Mouse (Mus musculus): Measurements from ENCODE around the gene Sltm. TPM values are rescaled to one million over a fixed set of nuclear protein-coding genes. Genes with fewer than 3 reads are reported as not detected.

Gene Sltm
- 48.7 and 50.3 TPM in 2 replicates for polyA plus RNA-seq (2015; fragmentation: Nextera tagmentation; extraction: Ambion mirVana)

DNA sequence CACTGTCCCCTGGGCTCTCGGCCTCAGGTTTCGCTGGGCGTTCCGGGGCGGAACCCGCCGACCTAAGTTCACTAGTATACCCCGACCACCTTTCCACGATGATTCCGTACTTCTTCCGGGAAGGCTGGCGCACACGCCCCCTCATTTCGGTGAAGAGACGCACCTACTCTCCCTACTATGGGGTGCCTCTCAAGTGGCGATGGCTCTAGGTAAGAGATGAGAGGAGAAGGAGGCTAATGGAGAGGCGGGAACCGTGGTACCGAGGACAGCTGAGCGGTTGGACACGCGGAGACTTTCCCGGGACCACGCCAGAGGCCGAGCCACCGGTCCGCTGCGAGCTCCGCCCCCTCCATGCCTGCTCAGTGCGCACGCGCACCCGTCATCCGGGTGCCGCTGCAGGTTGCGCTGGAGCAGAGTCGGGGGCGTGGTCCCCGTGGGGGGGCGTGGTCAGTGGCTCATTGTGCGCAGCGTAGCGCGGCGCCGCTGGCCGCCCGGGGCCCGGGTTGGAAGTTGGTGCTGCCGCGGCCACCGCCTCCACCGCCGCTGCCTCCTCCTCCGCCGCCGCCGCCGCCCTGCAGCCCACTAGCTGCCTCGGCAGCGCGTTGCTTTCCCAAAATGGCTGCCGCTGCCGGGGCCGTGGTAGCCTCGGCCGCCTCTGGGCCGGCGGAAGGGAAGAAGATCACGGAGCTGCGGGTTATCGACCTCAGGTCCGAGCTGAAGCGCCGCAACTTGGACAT, at the start of gene Sltm:
Gene Sltm (plus strand): TSS at position 450 of the 737 bp plus-strand sequence.
- peak within 1 kb of the TSS; percentile 79 for H3K4me2 ChIP-seq
- no peaks in the 10 kb centered on the region for H3K27me3 ChIP-seq (replicated peaks)
- ATAC-seq (ENCODE audit: insufficient read depth, low FRiP score, low read depth) = peak; percentile 97
- WGBS = under 1% methylated on average over 67 of the region's 75 CpGs
- peak within 1 kb of the TSS; percentile 93 for H3K4me3 ChIP-seq (replicated peaks)
- no peaks in the 10 kb centered on the region for H3K9me3 ChIP-seq
- H3K9ac ChIP-seq = peak within 1 kb of the TSS; percentile 96
- no peaks in the 10 kb centered on the region for H3K4me1 ChIP-seq
- H3K27ac ChIP-seq = peak within 1 kb of the TSS; percentile 99
- no peaks in the 10 kb centered on the region for H3K36me3 ChIP-seq

DNA sequence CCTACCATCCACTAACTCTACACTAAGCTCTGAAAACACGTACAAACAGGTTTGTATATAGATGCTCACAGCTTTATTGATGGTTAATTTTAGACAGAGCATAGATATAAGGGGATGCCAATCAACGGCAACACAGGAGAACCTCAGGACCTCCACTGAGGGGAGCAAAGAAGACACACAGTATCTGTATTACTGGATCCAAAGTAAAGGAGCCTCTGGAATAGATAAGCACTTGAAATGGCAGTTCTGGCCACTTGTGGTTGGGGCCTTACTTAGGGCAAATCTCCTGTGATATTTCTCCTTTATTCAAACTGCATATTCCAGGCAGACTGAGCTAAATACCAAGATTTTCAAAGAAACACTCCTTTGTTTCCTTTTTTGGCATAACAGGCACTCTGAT, 49.5 kb upstream of the Sltm start:
- H3K4me3 ChIP-seq (replicated peaks) = no peak overlapping the region
- WGBS = 82% methylated on average over 2 of the region's 2 CpGs
- no peak overlapping the region for H3K27ac ChIP-seq
- no peaks in the 10 kb centered on the region for H3K4me1 ChIP-seq
- no peak overlapping the region for H3K4me2 ChIP-seq
- no peak overlapping the region for H3K9ac ChIP-seq
- no peaks in the 10 kb centered on the region for H3K9me3 ChIP-seq
- H3K27me3 ChIP-seq (replicated peaks) = no peaks in the 10 kb centered on the region
- ATAC-seq (ENCODE audit: insufficient read depth, low FRiP score, low read depth) = no peak
- no peaks in the 10 kb centered on the region for H3K36me3 ChIP-seq

DNA sequence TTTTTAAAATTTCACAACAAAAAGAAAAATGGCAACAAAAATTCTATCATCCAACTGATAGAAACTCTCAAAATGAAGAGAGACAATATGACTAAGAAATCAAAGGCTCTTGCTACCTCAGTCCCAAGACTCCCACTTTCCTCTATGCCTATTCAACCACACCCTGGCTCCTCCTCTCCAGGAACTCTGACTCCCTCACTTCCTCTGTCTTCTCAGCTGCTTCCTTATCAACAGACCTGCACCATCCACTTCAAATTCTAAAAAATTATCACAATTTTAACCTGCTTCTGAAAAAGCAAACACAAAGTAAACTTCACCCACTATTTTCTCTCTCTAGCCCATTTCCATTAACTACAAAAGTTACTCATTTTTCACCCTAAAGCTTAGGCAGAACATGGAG, 45.6 kb upstream of the Sltm start:
- H3K4me2 ChIP-seq = no peak overlapping the region
- H3K4me1 ChIP-seq = no peaks in the 10 kb centered on the region
- no peaks in the 10 kb centered on the region for H3K36me3 ChIP-seq
- H3K9me3 ChIP-seq = no peaks in the 10 kb centered on the region
- H3K4me3 ChIP-seq (replicated peaks) = no peak overlapping the region
- H3K9ac ChIP-seq = no peak overlapping the region
- no peak for ATAC-seq (ENCODE audit: insufficient read depth, low FRiP score, low read depth)
- H3K27me3 ChIP-seq (replicated peaks) = no peaks in the 10 kb centered on the region
- H3K27ac ChIP-seq = no peak overlapping the region

DNA sequence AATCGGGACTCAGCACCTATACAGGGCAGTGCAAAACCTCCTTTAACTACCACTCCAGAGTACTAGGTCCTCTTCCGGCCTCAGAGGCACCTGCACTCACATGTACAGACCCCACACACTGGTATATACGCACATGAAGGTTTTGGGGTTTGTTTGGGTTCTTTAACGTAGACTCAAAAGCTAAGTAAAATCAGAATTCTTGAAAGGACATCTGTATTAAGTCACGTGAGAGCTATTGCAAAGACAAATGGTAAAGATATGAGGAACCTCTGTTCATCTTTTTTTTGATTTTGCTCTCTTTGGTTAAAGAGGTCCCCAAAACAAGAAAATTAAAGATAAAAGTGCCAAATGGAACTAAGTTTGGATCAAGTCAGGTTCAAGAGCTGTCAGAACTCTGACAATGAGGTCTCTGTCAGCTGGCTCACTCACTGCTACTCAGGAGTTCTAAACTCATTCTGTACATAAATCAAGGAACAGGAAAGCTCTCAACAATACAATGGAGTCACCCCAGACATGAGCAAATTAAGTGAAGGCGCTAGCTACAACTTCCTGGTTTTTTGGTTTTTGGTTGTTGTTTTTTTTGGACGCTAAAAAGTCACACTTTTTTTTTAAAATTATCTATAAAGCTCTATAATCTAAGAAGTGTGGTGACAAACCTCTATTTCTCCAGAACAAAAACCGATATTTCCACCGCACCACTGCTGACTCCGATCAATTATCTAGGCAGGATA, 40.1 kb upstream of the Sltm start:
- peak overlapping the region; percentile 99 for H3K9ac ChIP-seq
- no peaks in the 10 kb centered on the region for H3K36me3 ChIP-seq
- peak overlapping the region; percentile 52 for H3K4me2 ChIP-seq
- peak overlapping the region; percentile 99 for H3K4me3 ChIP-seq (replicated peaks)
- no peaks in the 10 kb centered on the region for H3K9me3 ChIP-seq
- WGBS = 31% methylated on average over 10 of the region's 10 CpGs
- peak overlapping the region; percentile 99 for H3K27ac ChIP-seq
- peaks cover 6% of the 10 kb centered on the region; the same call in 1 of the 2 replicates for H3K4me1 ChIP-seq
- ATAC-seq (ENCODE audit: insufficient read depth, low FRiP score, low read depth) = no peak
- H3K27me3 ChIP-seq (replicated peaks) = no peaks in the 10 kb centered on the region

DNA sequence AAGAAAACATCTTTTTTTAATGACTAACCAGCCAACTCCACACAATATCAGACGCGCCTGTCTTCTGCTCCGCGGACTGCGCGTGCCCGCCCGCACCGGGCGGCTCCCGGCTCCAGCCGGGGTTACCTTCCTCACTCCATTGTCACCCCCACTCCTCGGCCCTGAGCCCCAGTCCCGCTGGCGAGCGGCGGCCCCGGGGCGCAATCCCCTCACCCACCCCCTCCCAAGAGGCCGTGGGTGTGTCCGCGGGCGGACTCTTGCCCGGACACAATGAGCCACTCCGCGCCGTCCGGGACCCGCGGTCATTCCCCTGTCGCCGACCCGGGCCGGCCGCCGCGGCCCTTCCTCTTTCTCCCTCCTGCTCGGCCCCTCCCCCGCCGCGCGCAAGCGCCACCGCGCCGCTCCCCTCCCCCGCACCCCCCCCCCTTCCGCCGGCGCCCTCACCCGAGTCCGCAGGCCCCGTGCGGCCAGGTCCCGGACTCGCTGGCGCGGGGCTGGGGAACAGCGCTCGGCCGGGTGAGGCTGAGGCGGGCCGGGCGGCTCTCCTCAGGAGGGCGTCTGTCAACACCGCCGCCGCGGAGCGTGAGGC, 39.4 kb upstream of the Sltm start:
- peak; percentile 84 for ATAC-seq (ENCODE audit: insufficient read depth, low FRiP score, low read depth)
- peak overlapping the region; percentile 52 for H3K4me2 ChIP-seq
- no peaks in the 10 kb centered on the region for H3K27me3 ChIP-seq (replicated peaks)
- no peaks in the 10 kb centered on the region for H3K36me3 ChIP-seq
- peak overlapping the region; percentile 99 for H3K4me3 ChIP-seq (replicated peaks)
- H3K27ac ChIP-seq = peak overlapping the region; percentile 99
- no peaks in the 10 kb centered on the region for H3K9me3 ChIP-seq
- H3K4me1 ChIP-seq = peaks cover 6% of the 10 kb centered on the region; the same call in 1 of the 2 replicates
- H3K9ac ChIP-seq = peak overlapping the region; percentile 99
- 1% methylated on average over 61 of the region's 70 CpGs for WGBS

DNA sequence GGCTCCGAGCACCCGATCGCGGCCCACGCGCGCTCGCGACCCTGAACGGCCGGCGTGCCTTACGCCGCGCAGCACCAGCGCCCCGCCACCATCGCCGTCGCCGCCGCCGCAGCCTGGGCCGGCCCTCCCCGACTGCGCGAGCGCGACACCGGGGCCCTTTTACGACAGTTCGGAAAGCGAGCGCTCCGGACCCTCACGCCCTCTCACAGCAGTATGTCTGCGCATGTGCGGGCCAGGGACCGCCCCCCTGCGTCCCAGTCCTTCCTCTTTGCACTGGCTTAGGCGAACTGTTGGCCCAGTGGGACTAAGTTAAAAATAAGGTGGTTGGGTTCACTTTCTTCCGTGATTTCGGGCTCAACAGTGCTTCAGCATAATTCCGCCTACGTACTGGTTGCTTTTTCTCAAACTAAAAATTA, 38.9 kb upstream of the Sltm start, which contains the start of gene Rnf111:
Gene Rnf111 (minus strand): TSS at position 100 of the 416 bp plus-strand sequence.
- Histone ChIP-seq H3K9me3 (no peaks in the 10 kb centered on the region), H3K4me1 (peaks cover 6% of the 10 kb centered on the region; the same call in 1 of the 2 replicates), H3K4me2 (peak within 1 kb of the TSS; percentile 56), H3K9ac (peak within 1 kb of the TSS; percentile 99), H3K27me3 (replicated peaks) (no peaks in the 10 kb centered on the region), H3K27ac (peak within 1 kb of the TSS; percentile 99), H3K4me3 (replicated peaks) (peak within 1 kb of the TSS; percentile 99), H3K36me3 (no peaks in the 10 kb centered on the region)
- ATAC-seq (ENCODE audit: insufficient read depth, low FRiP score, low read depth) = peak; percentile 96
- WGBS = 0% methylated on average over 44 of the region's 45 CpGs

DNA sequence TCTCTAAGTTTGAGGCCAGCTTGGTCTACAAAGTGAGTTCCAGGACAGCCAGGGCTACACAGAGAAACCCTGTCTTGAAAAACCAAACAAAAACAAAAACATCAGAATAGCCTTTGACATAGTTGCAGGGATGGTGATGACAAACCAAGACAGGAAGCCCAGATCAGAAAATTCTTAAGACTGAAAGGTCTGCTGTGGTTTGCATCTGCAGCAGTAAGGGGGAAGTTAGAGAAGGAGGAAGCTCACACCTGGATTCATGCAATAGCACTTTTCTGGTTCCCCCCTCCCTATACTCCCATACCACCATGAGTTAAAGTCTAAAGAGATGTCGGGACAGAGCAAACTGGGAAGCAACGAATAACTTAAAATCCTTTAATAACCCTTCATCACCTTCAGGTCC, 36.4 kb upstream of the Sltm start:
- ATAC-seq (ENCODE audit: insufficient read depth, low FRiP score, low read depth) = no peak
- H3K27ac ChIP-seq = no peak overlapping the region
- H3K4me3 ChIP-seq (replicated peaks) = no peak overlapping the region
- H3K9ac ChIP-seq = no peak overlapping the region
- no peaks in the 10 kb centered on the region for H3K27me3 ChIP-seq (replicated peaks)
- H3K9me3 ChIP-seq = no peaks in the 10 kb centered on the region
- 61% methylated on average over 2 of the region's 2 CpGs for WGBS
- no peak overlapping the region for H3K4me2 ChIP-seq
- H3K36me3 ChIP-seq = no peaks in the 10 kb centered on the region
- H3K4me1 ChIP-seq = peaks cover 6% of the 10 kb centered on the region; the same call in 1 of the 2 replicates

DNA sequence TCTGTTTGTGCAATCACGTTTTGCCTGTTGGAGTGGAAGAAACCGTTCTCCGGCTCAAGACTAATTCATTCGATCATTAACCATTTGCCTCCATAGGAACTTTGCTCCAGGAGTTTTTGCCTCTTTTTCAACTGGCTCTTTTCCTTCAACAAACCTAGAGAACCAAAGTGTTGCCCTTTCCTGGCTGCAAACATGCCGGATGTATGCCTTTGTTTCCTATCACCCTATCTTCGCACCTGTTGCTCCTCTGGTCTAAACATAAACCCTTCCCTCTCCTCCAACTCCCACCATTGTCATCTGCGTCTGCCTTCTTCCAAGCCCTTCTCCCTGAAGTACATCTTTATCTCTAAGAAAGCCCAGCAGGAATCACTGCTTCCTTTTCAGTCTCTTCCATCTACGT, 35.8 kb upstream of the Sltm start:
- Histone ChIP-seq H3K4me2 (no peak overlapping the region), H3K27me3 (replicated peaks) (no peaks in the 10 kb centered on the region), H3K36me3 (no peaks in the 10 kb centered on the region), H3K9me3 (no peaks in the 10 kb centered on the region), H3K9ac (no peak overlapping the region), H3K27ac (no peak overlapping the region), H3K4me1 (peaks cover 6% of the 10 kb centered on the region; the same call in 1 of the 2 replicates), H3K4me3 (replicated peaks) (no peak overlapping the region)
- WGBS = 74% methylated on average over 8 of the region's 8 CpGs
- no peak for ATAC-seq (ENCODE audit: insufficient read depth, low FRiP score, low read depth)

DNA sequence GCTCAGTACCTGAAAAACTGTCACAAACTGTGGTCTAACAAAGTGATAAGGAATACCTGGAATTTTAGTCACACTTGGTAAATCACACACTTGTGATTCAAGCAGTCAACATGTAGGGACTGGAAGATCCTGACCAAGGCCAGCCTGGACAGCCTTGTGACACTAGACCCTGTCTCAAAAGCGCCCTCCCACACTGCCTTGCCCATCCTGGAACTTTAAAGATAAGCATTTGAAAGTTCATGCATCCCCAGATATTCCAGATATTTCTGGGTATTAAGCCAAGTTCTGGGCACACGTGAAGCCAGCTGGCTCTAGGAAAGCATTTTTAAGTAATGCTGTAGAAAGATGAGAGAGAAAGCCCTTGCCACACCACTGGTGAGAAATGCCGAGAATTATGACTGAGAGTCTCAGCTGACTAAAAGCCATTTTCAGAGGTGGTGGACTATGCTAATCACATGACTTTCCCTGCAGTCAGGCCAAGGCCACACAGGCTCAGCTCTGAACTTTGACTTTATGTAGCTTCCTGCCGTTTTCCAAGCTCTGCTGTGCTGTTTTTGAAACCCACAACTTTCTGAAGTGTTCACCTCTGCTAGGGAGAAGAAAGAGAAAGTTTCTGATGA, 32.5 kb upstream of the Sltm start:
- H3K4me1 ChIP-seq = no peaks in the 10 kb centered on the region
- whole genome bisulfite sequencing = 61% methylated on average over 4 of the region's 4 CpGs
- no peak overlapping the region for H3K4me3 ChIP-seq (replicated peaks)
- no peak overlapping the region for H3K27ac ChIP-seq
- no peak for ATAC-seq (ENCODE audit: insufficient read depth, low FRiP score, low read depth)
- no peak overlapping the region for H3K4me2 ChIP-seq
- no peaks in the 10 kb centered on the region for H3K36me3 ChIP-seq
- no peaks in the 10 kb centered on the region for H3K27me3 ChIP-seq (replicated peaks)
- H3K9me3 ChIP-seq = no peaks in the 10 kb centered on the region
- H3K9ac ChIP-seq = no peak overlapping the region

DNA sequence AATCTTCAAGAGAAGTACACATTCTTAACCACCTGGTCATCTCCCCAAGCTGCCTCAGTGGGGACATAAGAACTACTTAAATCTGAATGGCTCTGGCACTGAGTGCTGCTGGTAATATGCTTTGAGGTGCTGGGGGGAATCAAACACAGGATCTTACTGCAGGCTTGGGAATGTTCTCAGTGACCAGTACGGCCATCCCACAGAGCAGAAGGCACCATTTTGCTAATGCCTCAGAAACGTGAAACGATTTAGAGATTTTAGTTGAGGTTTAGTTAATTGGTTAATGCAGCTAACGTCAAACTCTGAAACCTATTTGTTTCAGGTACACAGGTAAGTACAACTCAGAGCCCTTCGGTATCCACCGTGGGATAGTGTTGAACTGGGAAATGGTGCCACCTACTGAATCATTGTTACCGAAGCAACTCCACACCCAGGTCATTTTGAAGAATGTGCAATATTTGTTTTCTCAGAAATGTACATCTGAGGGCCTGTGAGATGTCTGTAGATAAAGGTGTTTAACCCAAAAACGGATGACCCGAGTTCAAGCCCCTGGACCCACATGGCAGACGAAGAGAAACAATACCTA, 31.5 kb upstream of the Sltm start:
- no peaks in the 10 kb centered on the region for H3K4me1 ChIP-seq
- H3K4me2 ChIP-seq = no peak overlapping the region
- H3K27me3 ChIP-seq (replicated peaks) = no peaks in the 10 kb centered on the region
- H3K9ac ChIP-seq = no peak overlapping the region
- no peak overlapping the region for H3K4me3 ChIP-seq (replicated peaks)
- no peak overlapping the region for H3K27ac ChIP-seq
- no peak for ATAC-seq (ENCODE audit: insufficient read depth, low FRiP score, low read depth)
- WGBS = 52% methylated on average over 10 of the region's 10 CpGs
- H3K36me3 ChIP-seq = no peaks in the 10 kb centered on the region
- H3K9me3 ChIP-seq = no peaks in the 10 kb centered on the region

DNA sequence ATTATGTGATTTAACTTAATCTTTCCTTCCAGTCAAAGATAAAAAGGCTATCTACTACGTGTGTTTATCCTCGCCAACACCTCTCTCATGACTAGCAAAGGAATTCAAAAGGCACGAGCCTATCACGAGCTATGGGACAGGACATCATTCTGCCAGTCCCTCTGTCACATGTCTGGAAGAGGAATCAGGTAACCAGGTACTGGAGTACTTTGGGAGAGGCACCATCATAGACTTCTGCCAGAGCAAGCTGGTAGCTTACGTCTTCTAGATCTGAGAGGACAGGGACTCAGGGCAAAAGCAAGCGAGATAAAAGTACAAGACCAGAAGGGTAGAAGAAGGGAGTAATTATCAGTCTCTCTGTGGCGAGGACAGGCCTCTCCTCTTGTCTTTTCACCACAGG, 30.9 kb upstream of the Sltm start:
- WGBS = 68% methylated on average over 7 of the region's 7 CpGs
- H3K36me3 ChIP-seq = no peaks in the 10 kb centered on the region

More for the DNA sequence above, 30.9 kb upstream of the Sltm start:
- H3K27ac ChIP-seq = no peak overlapping the region
- no peaks in the 10 kb centered on the region for H3K4me1 ChIP-seq
- no peak overlapping the region for H3K9ac ChIP-seq
- no peak for ATAC-seq (ENCODE audit: insufficient read depth, low FRiP score, low read depth)
- H3K4me3 ChIP-seq (replicated peaks) = no peak overlapping the region
- H3K4me2 ChIP-seq = no peak overlapping the region
- no peaks in the 10 kb centered on the region for H3K9me3 ChIP-seq
- H3K27me3 ChIP-seq (replicated peaks) = no peaks in the 10 kb centered on the region
